Mouse (Mus musculus) v-Abl transformed pro-B cells (cell line): ENCODE results near the gene Olfr433.
"Not testable (repeated sequence)": the region's sequence is repeated elsewhere in the genome, so short reads cannot be mapped to it uniquely, and the experiment has no call there.

Source experiments
- in situ Hi-C, 2 experiments: fragments of 400-800 bp; cut with MboI; formaldehyde crosslinking; loops; one replicate each; pipeline ENCODE4 v1.15.1; 2025; ENCODE audit not compliant: unreplicated experiment in 2 of 2

The Olfr433 gene

DNA sequence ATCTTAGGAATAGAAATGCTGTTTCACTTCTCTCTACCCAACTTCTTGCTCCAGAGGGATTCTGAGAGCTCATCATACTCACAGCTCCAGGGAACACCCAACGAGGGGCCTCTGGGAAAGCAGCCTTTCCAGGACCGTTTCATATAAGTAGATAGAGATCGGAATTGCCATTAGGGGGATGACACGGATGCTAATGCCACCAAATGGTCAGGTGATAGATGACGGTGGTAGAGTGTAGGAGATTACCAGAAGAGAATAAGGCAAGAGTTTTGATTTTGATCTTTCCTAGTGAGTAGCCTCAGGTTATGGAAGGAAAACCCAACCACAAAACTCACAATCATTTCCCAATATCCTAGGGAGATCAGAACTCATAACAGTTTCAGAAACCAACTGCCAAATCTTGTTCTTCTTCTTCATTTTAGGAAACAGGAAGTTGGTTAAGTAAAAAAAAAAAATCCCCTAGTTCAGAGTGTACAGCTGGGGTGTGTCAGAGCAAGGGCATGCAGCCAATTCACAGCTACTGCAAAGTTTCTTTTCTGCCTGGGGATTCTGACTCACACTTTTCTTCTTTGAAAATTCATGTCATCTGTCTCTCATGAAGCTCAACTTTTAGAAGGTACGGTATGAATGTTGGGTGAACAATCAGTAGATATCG is at the start of gene Olfr433:
TSS of gene Olfr433 (plus strand) at position 183 of the 655 bp plus-strand sequence.
- in situ Hi-C loops: no loop called here

DNA sequence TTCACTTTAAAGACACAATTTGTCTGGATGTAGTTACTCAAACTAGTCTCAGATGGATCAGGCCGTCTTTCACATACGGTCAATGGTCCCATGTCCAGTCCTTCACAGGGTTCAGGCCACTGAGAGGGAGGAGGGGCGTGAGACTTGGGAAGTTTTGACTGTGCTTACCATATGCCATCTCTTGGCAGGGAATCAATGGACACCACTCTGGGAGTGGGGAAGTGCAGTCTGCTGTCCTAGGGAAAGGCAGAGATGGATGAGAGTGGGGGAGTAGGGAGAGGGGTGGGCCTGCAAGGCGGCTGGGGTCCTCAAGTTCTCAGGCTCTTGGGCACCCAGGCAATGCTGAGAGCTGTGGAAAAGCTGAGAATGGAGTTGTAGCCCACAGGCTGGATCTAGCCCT is 45.5 kb upstream of the Olfr433 start:
- in situ Hi-C loops: no loop called here

DNA sequence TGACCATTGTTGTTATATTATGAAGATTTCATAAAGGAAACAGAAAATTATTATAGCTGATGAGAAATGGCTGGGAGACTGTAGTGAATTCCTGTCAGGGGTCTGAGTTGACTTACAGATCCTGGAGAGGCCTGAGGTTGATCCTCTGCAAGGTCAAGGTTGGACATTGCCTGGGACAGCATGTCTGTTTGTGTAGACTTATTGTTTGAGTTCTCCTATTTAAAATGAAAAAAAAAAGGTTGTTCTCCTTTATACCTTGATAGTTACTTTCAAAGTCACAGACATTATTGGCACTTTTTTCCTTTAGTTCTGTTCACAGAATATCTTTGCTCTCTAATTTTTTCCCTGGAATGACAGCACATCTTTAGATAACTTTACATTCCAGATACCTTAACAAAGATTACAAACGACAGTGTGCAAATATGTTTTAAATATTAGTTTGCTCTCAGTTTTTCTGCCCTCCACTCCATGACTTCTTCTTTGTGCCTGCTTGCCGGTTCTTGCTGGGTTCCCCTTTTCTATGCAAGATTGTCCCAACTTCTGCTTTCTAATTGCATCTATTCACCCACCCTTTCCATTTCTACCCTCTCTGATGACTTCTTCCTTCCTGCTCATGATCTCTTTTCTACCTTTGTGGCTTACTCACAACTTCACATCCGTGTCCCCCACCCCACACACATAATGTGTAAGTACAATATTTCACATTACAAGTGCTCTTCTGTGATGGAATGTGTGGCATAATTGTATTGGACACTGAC is 36.0 kb upstream of the Olfr433 start:
- in situ Hi-C loops: not testable (repeated sequence)

DNA sequence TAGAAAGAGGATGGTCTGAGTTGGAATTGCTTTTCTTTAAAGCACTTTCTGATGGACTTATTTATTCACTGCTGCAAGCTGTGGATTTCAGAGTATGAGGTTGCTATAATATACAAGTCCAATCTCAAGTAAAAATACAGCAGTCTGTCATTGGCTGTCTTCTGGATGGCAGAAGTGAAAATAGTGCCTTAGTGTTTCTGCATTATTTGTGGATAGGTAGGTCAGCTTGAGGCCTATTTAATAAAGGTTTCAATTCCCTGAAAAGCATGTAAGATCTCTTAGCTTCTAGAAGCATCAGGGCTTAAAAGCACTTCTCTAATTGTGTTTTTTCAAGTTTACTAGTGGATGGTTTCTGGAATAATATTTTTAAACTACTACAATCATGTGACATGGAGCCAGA is 33.5 kb upstream of the Olfr433 start:
- in situ Hi-C loops: not testable (repeated sequence)

DNA sequence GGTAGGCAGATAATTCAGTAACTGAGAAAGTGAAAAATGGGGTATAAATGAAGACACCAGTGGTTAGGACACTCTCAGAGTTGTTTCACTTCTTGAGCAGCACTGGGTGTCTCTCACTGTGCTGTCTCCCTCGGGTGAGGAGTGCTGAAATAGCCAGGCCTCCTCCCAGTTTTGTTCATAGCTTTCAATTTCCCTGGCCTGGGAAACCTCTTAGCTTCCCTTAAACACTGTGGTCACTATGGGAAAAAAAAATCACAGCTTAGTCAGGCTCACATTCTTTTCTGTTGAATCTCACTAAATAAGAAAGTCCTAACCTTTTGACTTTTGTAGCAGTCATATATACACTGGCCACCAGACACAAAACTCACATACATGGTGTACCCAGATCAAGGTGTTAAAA is 8.8 kb upstream of the Olfr433 start, which contains the start of gene Ifi205:
TSS of gene Ifi205 (minus strand) at position 113 of the 400 bp plus-strand sequence.
- in situ Hi-C loops: no loop called here

- in situ Hi-C loops: no loop called here
Observed at GRCm38 (mm10) chr1:174035841-174036240, 4.7 kb upstream of the Olfr433 start.

DNA sequence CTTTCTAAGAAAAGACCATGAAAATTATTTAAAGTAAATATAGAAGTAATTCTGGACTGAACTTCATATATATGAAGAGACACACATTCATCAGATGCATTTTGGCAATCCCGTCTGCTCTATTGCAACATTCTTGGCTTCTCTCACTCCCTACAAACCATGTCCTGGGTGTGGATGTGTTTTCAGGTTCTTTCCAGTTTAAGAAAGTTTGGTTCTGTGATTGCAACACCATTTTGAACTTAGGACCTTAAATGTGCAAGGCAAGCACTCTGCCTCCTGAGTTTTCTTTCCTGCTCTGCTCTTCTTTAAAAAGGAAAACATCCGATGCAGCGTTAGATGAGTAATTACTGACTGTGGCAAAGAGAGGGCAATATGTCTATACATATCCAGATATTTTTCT is 2.0 kb upstream of the Olfr433 start:
- in situ Hi-C loops: no loop called here

GRCm38 (mm10) chr1:174042091-174042884 is 1.8 kb downstream of the Olfr433 start:
- in situ Hi-C loops: not testable (repeated sequence)

DNA sequence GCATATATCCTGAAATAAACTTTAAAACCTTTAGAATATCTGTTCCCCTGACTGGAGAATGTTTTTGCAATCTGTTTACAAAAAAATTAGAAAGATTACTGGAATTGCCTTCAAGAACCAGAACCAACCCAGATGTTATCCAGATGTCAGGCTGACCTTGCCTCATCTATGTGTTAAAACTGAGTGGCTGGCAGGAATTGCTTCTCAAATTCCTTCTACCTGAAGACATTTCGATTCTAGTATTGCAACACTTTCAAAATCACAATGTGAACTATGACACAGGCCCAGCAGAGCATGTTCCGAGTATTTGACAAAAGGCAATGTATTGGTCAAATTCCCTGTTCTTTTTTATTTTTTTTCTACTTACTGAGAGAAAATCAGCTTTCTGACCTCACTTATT is 3.9 kb downstream of the Olfr433 start:
- in situ Hi-C loops: no loop called here

DNA sequence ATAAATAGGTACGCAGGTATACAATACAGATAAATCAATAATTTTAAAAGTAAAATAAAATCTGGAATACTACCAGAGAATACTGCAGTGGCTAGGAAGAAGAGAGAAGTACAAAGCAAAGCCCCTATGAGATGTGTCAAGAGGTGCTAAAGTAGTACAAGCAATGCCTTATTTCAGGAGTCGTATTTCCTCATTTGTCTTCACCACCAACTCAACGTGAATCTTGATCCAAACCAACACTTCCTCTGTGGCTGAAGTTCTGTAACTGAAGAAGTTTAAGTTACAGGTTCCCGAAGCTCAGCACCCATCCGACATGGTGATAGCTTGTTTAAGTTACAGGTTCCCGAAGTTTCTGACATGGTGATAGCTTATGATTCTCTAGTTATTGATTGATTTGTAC is 7.7 kb downstream of the Olfr433 start:
- in situ Hi-C loops: not testable (repeated sequence)

- in situ Hi-C loops: no loop called here
Observed at GRCm38 (mm10) chr1:174048893-174049292, 8.4 kb downstream of the Olfr433 start, which contains the start of gene Olfr432. TSS of gene Olfr432 (plus strand) at chr1:174049205.

DNA sequence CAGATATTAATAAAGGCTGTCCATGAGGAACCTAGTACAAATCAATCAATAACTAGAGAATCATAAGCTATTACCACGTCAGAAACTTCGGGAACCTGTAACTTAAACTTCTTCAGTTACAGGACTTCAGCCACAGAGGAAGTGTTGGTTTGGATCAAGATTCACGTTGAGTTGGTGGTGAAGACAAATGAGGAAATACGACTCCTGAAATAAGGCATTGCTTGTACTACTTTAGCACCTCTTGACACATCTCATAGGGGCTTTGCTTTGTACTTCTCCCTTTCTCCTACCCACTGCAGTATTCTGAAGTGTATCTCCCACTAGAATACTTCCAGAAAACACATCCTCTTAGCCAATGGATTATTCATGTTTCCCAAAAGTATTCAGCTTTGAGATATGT is 8.9 kb downstream of the Olfr433 start:
- in situ Hi-C loops: not testable (repeated sequence)

- in situ Hi-C loops: no loop called here
Observed at GRCm38 (mm10) chr1:174050532-174050931, 10.0 kb downstream of the Olfr433 start.

DNA sequence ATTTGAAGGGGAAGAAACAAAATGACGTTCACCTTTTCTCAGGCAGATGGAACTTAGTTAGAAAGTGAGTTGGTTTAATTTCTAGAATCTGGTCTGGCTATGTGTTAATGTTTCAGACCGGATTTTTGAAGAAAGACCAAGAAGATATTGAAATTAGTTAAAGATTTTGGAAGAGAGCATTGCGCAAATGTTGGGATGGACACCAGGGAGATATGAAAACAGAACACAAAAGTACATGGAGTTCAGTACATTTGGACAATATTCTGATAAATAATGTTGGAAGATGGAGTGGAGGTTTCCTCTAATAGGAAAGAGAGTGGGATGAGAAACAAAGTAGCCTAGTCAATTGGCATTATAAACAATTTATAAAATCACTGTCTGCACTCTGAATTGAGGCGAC is 11.0 kb downstream of the Olfr433 start:
- in situ Hi-C loops: no loop called here

DNA sequence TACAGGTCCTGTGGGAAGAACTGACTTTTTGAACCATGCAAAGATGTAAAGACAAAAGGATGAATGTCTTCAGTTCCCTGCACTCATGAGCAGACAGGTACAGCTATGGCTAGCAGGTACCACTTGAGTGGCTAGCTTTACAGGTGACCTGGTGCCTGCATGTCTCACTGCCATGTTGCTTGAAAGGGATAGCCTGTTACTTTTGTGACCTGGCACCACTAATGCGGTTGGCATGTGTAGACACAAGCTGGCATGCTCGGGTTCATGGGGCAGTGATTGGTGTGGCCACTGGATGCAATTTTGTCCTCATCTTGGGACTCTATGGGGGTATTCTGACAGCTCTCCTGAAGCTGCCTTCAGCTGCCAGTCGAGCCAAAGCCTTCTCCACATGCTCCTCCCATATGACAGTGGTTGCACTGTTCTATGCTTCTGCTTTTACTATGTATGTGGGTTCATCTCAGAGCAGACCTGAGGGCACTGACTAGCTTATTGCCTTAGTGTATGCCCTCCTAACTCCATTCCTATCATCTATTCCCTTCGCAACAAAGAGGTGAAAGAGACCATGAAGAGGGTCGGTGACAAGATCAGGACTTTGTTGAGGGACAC is 11.5 kb downstream of the Olfr433 start:
- in situ Hi-C loops: no loop called here

DNA sequence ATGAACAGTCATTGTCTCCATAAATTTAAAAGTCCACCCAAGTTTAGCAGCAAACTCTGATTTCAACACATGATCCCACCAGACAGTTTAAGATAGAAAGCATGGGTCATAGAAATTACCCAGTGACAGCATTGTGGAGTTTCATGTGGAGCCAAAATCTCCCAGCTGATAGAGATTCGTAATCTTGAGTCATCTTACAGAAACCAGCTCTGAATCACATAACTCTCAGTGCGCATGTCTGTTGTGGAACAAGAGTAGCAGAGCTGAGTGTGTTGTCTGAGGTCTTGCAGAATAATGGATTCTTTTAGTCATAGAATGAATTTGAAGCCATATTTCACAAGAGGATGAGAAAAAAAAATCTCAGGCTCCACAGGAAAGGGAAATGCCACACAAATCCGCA is 12.5 kb downstream of the Olfr433 start:
- in situ Hi-C loops: no loop called here

GRCm38 (mm10) chr1:174055248-174055647 is 14.7 kb downstream of the Olfr433 start:
- in situ Hi-C loops: no loop called here

DNA sequence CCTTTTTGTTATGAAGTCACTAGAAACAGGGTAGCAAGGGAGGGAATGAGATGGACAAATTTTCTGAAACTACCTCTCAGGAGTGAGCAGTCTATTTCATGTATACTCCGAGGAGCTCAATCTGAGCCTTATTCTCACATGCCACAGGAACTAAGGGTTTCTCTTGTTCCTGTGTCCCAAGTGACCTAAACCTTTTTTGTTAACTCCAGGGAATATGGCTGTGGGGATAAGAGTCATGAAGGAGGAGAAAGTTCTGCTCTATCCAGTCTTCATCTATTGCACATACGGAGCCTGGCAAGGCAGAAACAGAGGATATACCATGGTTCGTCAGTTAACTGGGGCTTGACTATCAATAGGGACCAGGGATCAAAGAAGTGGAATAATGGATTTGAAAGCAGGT is 25.8 kb downstream of the Olfr433 start, which contains the start of gene Olfr430:
TSS of gene Olfr430 (plus strand) at position 301 of the 400 bp plus-strand sequence.
- in situ Hi-C loops: no loop called here

DNA sequence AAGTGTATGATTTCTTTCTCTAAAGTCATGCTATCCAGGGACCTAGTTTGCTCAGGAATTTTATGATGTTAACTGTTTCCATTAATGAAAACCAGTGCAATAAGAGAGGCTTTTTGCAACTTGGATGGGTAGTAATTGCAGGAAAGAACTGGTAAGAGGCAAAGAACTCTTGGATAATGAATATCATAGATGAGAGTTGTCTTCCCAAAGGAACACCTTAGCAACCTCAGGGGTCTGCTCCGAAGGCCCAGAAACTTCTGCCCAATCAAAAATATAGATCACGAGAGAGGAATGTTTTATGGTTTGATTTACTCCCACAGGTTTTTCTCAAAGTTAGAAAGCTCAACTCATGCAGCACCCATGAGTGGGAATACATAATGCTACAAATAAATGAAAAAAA is 43.5 kb downstream of the Olfr433 start, which contains the start of gene Olfr429:
TSS of gene Olfr429 (plus strand) at position 301 of the 400 bp plus-strand sequence.
- in situ Hi-C loops: loop anchor here in 1 of 2 experiments (25.0 kb wide), 1 partner anchor 422 kb away; the partner anchor contains the start of gene Ifi208
